Mouse (Mus musculus) midbrain, embryonic 13.5 days (tissue): ENCODE measurements at regions not wholly inside any gene's neighbourhood (a gene's known extent, or its start where the extent isn't known, plus 50 kb on each side); places are given as distances from the start of the nearest gene placed in this dataset.

Experiments
- ATAC-seq: fragments of 200-750 bp; cut with Nextera tagmentation; 2 replicates; pipeline ENCODE4 v1.8.0; 2017; ENCODE audit warnings: mild to moderate bottlenecking, moderate TSS enrichment, moderate library complexity
- H3K27ac ChIP-seq: fragments of 300-500 bp; sonication (generic); 2 replicates; pipeline ENCODE4 v1.5.1; 2015; ENCODE audit warnings: inconsistent platforms, mild to moderate bottlenecking, moderate library complexity
- H3K27me3 ChIP-seq: fragments of 300-500 bp; sonication (generic); 2 replicates; pipeline ENCODE4 v1.6.1; 2015; ENCODE audit warnings: mild to moderate bottlenecking, inconsistent platforms
- H3K36me3 ChIP-seq: fragments of 300-500 bp; sonication (generic); 2 replicates; pipeline ENCODE4 v1.6.1; 2015; ENCODE audit warnings: mild to moderate bottlenecking, inconsistent platforms
- H3K4me1 ChIP-seq: fragments of 300-500 bp; sonication (generic); replicated peaks from 2 replicates; pipeline ENCODE4 v1.6.1; 2015; ENCODE audit warnings: inconsistent platforms
- H3K4me2 ChIP-seq: fragments of 300-500 bp; sonication (generic); replicated peaks from 2 replicates; pipeline ENCODE4 v1.6.1; 2015; ENCODE audit warnings: moderate library complexity, mild to moderate bottlenecking, inconsistent platforms
- H3K4me3 ChIP-seq: fragments of 300-500 bp; sonication (generic); replicated peaks from 2 replicates; pipeline ENCODE4 v1.5.1; 2015; ENCODE audit warnings: mild to moderate bottlenecking, inconsistent platforms
- H3K9ac ChIP-seq: fragments of 300-500 bp; sonication (generic); replicated peaks from 2 replicates; pipeline ENCODE4 v1.6.1; 2015; ENCODE audit warnings: mild to moderate bottlenecking, inconsistent platforms
- H3K9me3 ChIP-seq: fragments of 300-500 bp; sonication (generic); 2 replicates; pipeline ENCODE4 v1.6.1; 2016; ENCODE audit warnings: mild to moderate bottlenecking, inconsistent platforms
- WGBS: fragments of 180-500 bp; shearing (Covaris S2); methylation state at CpG from one replicate; pipeline ENCODE4 v1.1.7; 2015; 5-methylcytosine and 5-hydroxymethylcytosine counted together

DNA sequence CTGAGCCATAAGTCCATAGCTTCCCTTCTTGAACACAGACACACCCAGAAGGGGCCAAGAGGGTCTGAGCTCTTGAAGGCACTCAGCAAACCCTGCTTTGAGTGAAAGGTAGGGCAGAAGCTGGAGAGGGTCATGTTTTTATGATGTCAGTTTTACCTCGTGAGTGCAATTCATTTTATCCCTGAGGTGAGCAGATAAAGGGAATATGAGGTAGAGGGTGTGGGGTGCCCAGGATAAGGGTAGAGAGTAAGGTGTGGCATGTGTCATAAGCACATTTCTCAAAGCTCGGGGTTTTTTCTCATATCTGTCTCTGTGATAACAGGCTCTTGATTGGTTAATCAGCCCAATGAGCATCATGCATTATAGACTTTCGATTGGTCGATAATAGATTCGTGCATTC, 520.3 kb downstream of the Med13l start:
- no peak overlapping the region for H3K4me2 ChIP-seq
- H3K27ac ChIP-seq = no peak overlapping the region
- H3K36me3 ChIP-seq = no peaks in the 10 kb centered on the region
- H3K4me1 ChIP-seq = peaks cover 5% of the 10 kb centered on the region; the same call in 1 of the 2 replicates
- H3K9ac ChIP-seq = no peak overlapping the region
- ATAC-seq = no peak
- 80% methylated on average over 5 of the region's 5 CpGs for WGBS
- no peaks in the 10 kb centered on the region for H3K9me3 ChIP-seq
- no peak overlapping the region for H3K4me3 ChIP-seq
- peaks cover 15% of the 10 kb centered on the region for H3K27me3 ChIP-seq

GRCm38 (mm10) chr5:119082895-119083294, 522.4 kb downstream of the Med13l start:
- peaks cover 36% of the 10 kb centered on the region for H3K27me3 ChIP-seq
- peaks cover 14% of the 10 kb centered on the region for H3K4me1 ChIP-seq
- no peaks in the 10 kb centered on the region for H3K36me3 ChIP-seq
- 83% methylated on average over 15 of the region's 15 CpGs for WGBS
- H3K27ac ChIP-seq = no peak overlapping the region
- no peaks in the 10 kb centered on the region for H3K9me3 ChIP-seq
- no peak overlapping the region for H3K4me2 ChIP-seq
- H3K4me3 ChIP-seq = no peak overlapping the region
- no peak for ATAC-seq
- no peak overlapping the region for H3K9ac ChIP-seq

DNA sequence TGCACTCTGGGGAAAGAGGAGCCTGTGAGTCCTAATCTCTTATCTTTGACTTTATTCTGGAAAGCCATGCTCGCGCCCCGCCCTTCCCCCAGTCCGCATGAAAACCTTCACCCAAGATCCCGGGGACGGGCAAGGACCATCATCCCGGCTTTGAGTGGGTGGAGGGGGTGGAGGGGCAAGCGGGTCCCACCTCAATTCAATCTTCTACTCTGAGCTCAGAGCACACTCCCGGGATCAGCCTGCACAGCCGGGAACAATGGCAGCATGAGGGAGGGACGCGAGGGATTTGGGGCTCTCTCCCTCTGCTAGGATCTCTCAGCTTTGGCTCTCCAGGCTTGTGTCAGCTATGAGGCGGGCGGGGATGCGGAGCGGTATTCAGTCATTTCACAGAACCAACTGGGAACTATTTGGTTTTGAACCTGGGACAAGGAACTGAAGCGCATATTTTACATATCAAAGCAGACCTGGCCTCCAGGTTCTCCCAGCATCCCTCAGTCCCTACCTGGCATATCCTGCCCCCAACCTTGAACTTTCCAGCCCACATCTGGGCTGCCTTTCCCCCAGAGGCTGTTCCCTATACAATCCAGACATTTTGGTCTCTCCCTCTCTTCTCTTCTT, 537.2 kb downstream of the Med13l start:
- H3K36me3 ChIP-seq = no peaks in the 10 kb centered on the region
- peak overlapping the region; percentile 22 for H3K4me3 ChIP-seq
- H3K4me1 ChIP-seq = peaks cover 5% of the 10 kb centered on the region; the same call in 1 of the 2 replicates
- peak overlapping the region; percentile 52 for H3K4me2 ChIP-seq
- peak; percentile 70; the same call in 1 of the 2 replicates for ATAC-seq
- H3K27ac ChIP-seq = no peak overlapping the region
- peak overlapping the region; percentile 46 for H3K9ac ChIP-seq
- no peaks in the 10 kb centered on the region for H3K9me3 ChIP-seq
- 0 out of 2 replicates have a peak, but pooled peaks cover 11% of the 10 kb centered on the region for H3K27me3 ChIP-seq
- 1% methylated on average over 17 of the region's 17 CpGs for WGBS

DNA sequence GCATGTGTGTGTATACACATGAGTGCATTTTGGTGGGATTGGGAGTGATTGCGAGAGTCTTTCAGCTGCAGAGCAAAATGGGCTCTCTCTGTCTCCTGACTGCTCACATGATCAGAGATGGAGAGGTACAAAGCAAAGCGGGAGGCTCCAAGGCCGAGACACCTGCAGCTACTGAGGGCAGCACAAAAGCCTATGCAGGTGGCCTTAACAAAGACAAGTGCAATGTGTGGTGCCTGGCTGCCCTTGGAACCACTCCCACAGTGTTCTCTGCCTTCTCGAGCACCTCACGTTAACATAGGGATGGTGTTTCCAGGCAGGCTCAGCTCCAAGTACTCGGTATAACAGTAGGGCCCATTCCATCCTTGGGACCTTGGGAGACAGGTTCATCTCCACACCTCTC, 539.3 kb downstream of the Med13l start:
- Histone ChIP-seq H3K9me3 (no peaks in the 10 kb centered on the region), H3K27ac (no peak overlapping the region), H3K4me2 (no peak overlapping the region), H3K9ac (no peak overlapping the region), H3K36me3 (no peaks in the 10 kb centered on the region), H3K4me3 (no peak overlapping the region), H3K4me1 (peaks cover 5% of the 10 kb centered on the region; the same call in 1 of the 2 replicates), H3K27me3 (0 out of 2 replicates have a peak, but pooled peaks cover 11% of the 10 kb centered on the region)
- ATAC-seq = no peak
- 68% methylated on average over 6 of the region's 6 CpGs for WGBS

DNA sequence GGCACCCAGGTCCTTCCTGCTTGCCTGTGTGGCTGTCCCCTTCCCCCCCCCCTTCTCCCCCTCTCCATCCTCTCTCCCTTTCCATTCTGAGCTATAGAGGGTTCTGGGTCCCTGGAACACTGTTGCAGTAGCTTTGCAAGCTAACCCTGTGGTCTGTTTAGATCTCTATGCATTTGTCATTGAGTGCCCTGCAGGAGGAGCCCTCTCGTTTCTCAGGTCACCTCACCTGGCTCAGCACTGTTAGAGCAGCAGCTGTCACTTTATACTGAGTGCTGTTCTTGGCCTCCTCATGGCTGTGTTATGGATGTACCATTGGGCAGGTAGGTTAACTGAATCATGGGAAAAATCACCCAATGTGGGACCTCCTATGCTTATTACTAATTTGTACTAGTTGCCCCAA, 543.0 kb downstream of the Med13l start:
- H3K4me2 ChIP-seq = no peak overlapping the region
- no peaks in the 10 kb centered on the region for H3K27me3 ChIP-seq
- H3K4me1 ChIP-seq = no peaks in the 10 kb centered on the region
- no peaks in the 10 kb centered on the region for H3K36me3 ChIP-seq
- H3K27ac ChIP-seq = no peak overlapping the region
- H3K9me3 ChIP-seq = no peaks in the 10 kb centered on the region
- H3K4me3 ChIP-seq = no peak overlapping the region
- no peak overlapping the region for H3K9ac ChIP-seq
- ATAC-seq = no peak
- WGBS = 69% methylated on average over 1 of the region's 1 CpGs

GRCm38 (mm10) chr5:119107898-119108297, 547.4 kb downstream of the Med13l start:
- H3K27me3 ChIP-seq = no peaks in the 10 kb centered on the region
- H3K4me1 ChIP-seq = 0 out of 2 replicates have a peak, but pooled peaks cover 4% of the 10 kb centered on the region
- 84% methylated on average over 4 of the region's 4 CpGs for WGBS
- no peak overlapping the region for H3K4me3 ChIP-seq
- no peak overlapping the region for H3K9ac ChIP-seq
- no peak overlapping the region for H3K4me2 ChIP-seq
- no peak overlapping the region for H3K27ac ChIP-seq
- no peaks in the 10 kb centered on the region for H3K36me3 ChIP-seq
- no peaks in the 10 kb centered on the region for H3K9me3 ChIP-seq
- no peak for ATAC-seq

DNA sequence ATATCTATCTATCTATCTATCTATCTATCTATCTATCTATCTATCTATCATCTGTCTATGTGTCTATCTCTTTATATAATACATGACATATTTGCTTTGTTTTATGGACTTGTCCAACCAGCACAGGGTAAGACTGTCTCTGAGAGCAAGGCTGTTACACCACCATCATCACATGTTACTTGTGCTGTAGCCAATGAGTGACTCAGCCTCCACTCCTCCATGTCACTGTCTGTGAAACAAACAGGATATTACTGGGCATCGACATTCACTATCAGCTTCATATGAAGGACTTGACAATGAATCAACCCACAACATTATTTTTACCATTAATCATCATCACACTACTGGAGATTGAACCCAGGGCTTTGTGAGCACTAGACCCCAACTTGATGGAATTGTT, 549.0 kb downstream of the Med13l start:
- H3K4me3 ChIP-seq = no peak overlapping the region
- no peak for ATAC-seq
- 0 out of 2 replicates have a peak, but pooled peaks cover 7% of the 10 kb centered on the region for H3K4me1 ChIP-seq
- WGBS = 92% methylated on average over 1 of the region's 1 CpGs
- H3K27me3 ChIP-seq = no peaks in the 10 kb centered on the region
- no peaks in the 10 kb centered on the region for H3K36me3 ChIP-seq
- H3K27ac ChIP-seq = no peak overlapping the region
- H3K4me2 ChIP-seq = no peak overlapping the region
- H3K9me3 ChIP-seq = no peaks in the 10 kb centered on the region
- no peak overlapping the region for H3K9ac ChIP-seq

DNA sequence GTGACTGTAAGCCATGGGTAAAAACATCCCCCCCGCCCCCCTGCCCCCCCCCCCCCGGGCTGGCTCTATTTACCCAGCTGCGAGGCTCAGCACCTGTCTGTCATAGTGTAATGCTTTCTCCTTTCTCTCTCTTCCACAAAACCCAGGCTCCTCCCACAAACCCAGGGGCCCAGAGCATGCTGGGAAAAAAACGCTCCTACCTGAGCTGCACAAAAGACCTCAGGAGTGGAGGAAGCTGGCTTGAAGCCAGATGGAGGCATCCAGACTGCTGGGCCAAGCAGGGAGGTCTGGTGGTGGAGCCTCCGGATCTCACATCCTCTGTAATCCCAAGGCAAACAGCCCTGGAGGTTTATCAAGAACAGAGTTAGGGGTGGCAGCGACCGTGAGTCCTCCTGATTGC, 553.6 kb downstream of the Med13l start:
- Histone ChIP-seq H3K9me3 (no peaks in the 10 kb centered on the region), H3K36me3 (no peaks in the 10 kb centered on the region), H3K9ac (no peak overlapping the region), H3K27me3 (no peaks in the 10 kb centered on the region), H3K27ac (no peak overlapping the region), H3K4me1 (0 out of 2 replicates have a peak, but pooled peaks cover 7% of the 10 kb centered on the region), H3K4me3 (no peak overlapping the region), H3K4me2 (no peak overlapping the region)
- no peak for ATAC-seq
- 50% methylated on average over 6 of the region's 7 CpGs for WGBS

GRCm38 (mm10) chr5:119125745-119126144, 544.7 kb upstream of the Tbx3 start:
- WGBS = 90% methylated on average over 7 of the region's 7 CpGs
- Histone ChIP-seq H3K9me3 (no peaks in the 10 kb centered on the region), H3K27me3 (no peaks in the 10 kb centered on the region), H3K36me3 (no peaks in the 10 kb centered on the region), H3K4me2 (no peak overlapping the region), H3K4me3 (no peak overlapping the region), H3K4me1 (no peaks in the 10 kb centered on the region), H3K9ac (no peak overlapping the region), H3K27ac (no peak overlapping the region)
- ATAC-seq = no peak

- H3K27ac ChIP-seq = no peak overlapping the region
Observed at GRCm38 (mm10) chr5:119130176-119130575, 540.3 kb upstream of the Tbx3 start.

DNA sequence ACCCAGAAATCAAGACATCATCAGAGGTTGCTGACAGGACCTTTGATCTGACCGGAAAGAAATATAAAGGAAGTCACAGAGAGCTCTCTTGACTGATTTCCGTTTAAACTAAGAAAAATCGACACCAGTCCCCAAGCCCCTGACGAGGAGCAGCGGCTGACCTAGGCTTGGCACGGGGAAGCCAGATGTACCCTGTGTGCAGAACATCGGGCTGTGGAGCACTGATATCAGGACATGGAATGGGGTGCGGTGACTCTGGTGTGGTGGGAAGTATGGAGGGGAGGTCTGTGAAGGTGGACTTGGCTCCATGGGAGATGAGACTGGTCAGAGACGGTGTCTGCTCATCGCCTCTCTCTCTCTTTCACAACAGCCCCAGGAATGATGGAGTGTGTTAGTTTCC, 539.0 kb upstream of the Tbx3 start:
- no peaks in the 10 kb centered on the region for H3K36me3 ChIP-seq
- H3K4me1 ChIP-seq = no peaks in the 10 kb centered on the region
- H3K4me2 ChIP-seq = no peak overlapping the region
- H3K27ac ChIP-seq = no peak overlapping the region
- no peak overlapping the region for H3K4me3 ChIP-seq
- ATAC-seq = no peak
- WGBS = 66% methylated on average over 10 of the region's 10 CpGs
- no peak overlapping the region for H3K9ac ChIP-seq
- H3K27me3 ChIP-seq = no peaks in the 10 kb centered on the region
- no peaks in the 10 kb centered on the region for H3K9me3 ChIP-seq

More at GRCm38 (mm10) chr5:119130176-119130575, 540.3 kb upstream of the Tbx3 start:
- H3K4me3 ChIP-seq = no peak overlapping the region
- no peak for ATAC-seq
- no peaks in the 10 kb centered on the region for H3K27me3 ChIP-seq
- H3K36me3 ChIP-seq = no peaks in the 10 kb centered on the region
- no peaks in the 10 kb centered on the region for H3K9me3 ChIP-seq
- WGBS = 96% methylated on average over 7 of the region's 7 CpGs
- H3K9ac ChIP-seq = no peak overlapping the region
- H3K4me1 ChIP-seq = no peaks in the 10 kb centered on the region
- no peak overlapping the region for H3K4me2 ChIP-seq

GRCm38 (mm10) chr5:119133378-119133777, 537.1 kb upstream of the Tbx3 start:
- H3K36me3 ChIP-seq = no peaks in the 10 kb centered on the region
- no peaks in the 10 kb centered on the region for H3K9me3 ChIP-seq
- H3K4me2 ChIP-seq = no peak overlapping the region
- no peak overlapping the region for H3K9ac ChIP-seq
- peaks cover 4% of the 10 kb centered on the region; the same call in 1 of the 2 replicates for H3K27me3 ChIP-seq
- WGBS = 54% methylated on average over 13 of the region's 13 CpGs
- no peak overlapping the region for H3K27ac ChIP-seq
- ATAC-seq = no peak
- H3K4me1 ChIP-seq = peaks cover 3% of the 10 kb centered on the region
- no peak overlapping the region for H3K4me3 ChIP-seq

- H3K4me2 ChIP-seq = no peak overlapping the region
- H3K27me3 ChIP-seq = peaks cover 9% of the 10 kb centered on the region; the same call in 1 of the 2 replicates
- H3K4me1 ChIP-seq = peaks cover 11% of the 10 kb centered on the region
- no peaks in the 10 kb centered on the region for H3K9me3 ChIP-seq
- H3K36me3 ChIP-seq = no peaks in the 10 kb centered on the region
- 87% methylated on average over 8 of the region's 8 CpGs for WGBS
- no peak overlapping the region for H3K4me3 ChIP-seq
- no peak overlapping the region for H3K9ac ChIP-seq
- ATAC-seq = no peak
- H3K27ac ChIP-seq = no peak overlapping the region
Observed at GRCm38 (mm10) chr5:119136916-119137315, 533.6 kb upstream of the Tbx3 start.
